Mouse (Mus musculus) lung, postnatal 0 days (tissue): Measurements from ENCODE around the gene Intu. TPM values are rescaled to one million over a fixed set of nuclear protein-coding genes. Genes with fewer than 3 reads are reported as not detected.

Source experiments
- ATAC-seq: fragments of 200-750 bp; cut with Nextera tagmentation; 2 replicates; pipeline ENCODE4 v1.8.0; 2017; ENCODE audit warnings: moderate library complexity
- DNase-seq: peaks from one replicate; pipeline ENCODE4 v3.0.0-alpha.2; 2016; ENCODE audit warnings: low spot score
- H3K27ac ChIP-seq: fragments of 300-500 bp; sonication (generic); 2 replicates; pipeline ENCODE4 v1.5.1; 2014; ENCODE audit warnings: antibody characterized with exemption, mild to moderate bottlenecking, low read length, mixed read lengths
- H3K27me3 ChIP-seq: fragments of 300-500 bp; sonication (generic); replicated peaks from 2 replicates; pipeline ENCODE4 v1.6.1; 2014; ENCODE audit warnings: low read length, mixed read lengths; ENCODE audit not compliant: insufficient read depth
- H3K36me3 ChIP-seq: fragments of 300-500 bp; sonication (generic); 2 replicates; pipeline ENCODE4 v1.6.1; 2014; ENCODE audit warnings: low read length, mixed read lengths; ENCODE audit not compliant: insufficient read depth
- H3K4me1 ChIP-seq: fragments of 300-500 bp; sonication (generic); 2 replicates; pipeline ENCODE4 v1.6.1; 2014; ENCODE audit warnings: antibody characterized with exemption, low read depth, low read length, mixed read lengths; ENCODE audit not compliant: insufficient read depth
- H3K4me2 ChIP-seq: fragments of 300-500 bp; sonication (generic); replicated peaks from 2 replicates; pipeline ENCODE4 v1.6.1; 2014; ENCODE audit warnings: low read depth, mild to moderate bottlenecking, low read length, moderate library complexity, mixed read lengths
- H3K4me3 ChIP-seq: fragments of 300-500 bp; sonication (generic); 2 replicates; pipeline ENCODE4 v1.5.1; 2014; ENCODE audit warnings: low read depth, low read length
- H3K9ac ChIP-seq: fragments of 300-500 bp; sonication (generic); replicated peaks from 2 replicates; pipeline ENCODE4 v1.6.1; 2014; ENCODE audit warnings: low read depth, mild to moderate bottlenecking
- H3K9me3 ChIP-seq: fragments of 300-500 bp; sonication (generic); 2 replicates; pipeline ENCODE4 v1.6.1; 2016; ENCODE audit warnings: low read length, mixed read lengths
- CTCF ChIP-seq: IDR thresholded peaks from 2 replicates; pipeline ENCODE4 v1.5.1; 2016; ENCODE audit warnings: antibody characterized with exemption, mild to moderate bottlenecking
- EP300 ChIP-seq: IDR thresholded peaks from 2 replicates; pipeline ENCODE4 v1.6.1; 2016; ENCODE audit warnings: antibody characterized with exemption, mild to moderate bottlenecking, control low read depth
- WGBS: fragments of 180-500 bp; shearing (Covaris S2); extraction: QIAGEN DNeasy Blood & Tissue Kit; methylation state at CpG from one replicate; pipeline ENCODE4 v1.1.7; 2014; 5-methylcytosine and 5-hydroxymethylcytosine counted together
- polyA plus RNA-seq: library from polyadenylated mRNA; unstranded; fragments of >200 nt; fragmentation: Nextera tagmentation; extraction: Ambion mirVana; gene quantifications from 2 replicates; pipeline ENCODE4 v1.2.1, GENCODE M21; 2015

Intu gene
- polyA plus RNA-seq, 1 experiment from 2014 or later = 1.1 TPM

- H3K36me3 ChIP-seq = no peaks in the 10 kb centered on the region
- H3K9me3 ChIP-seq = no peaks in the 10 kb centered on the region
- ATAC-seq (no peak), DNase-seq (no peak)
- H3K9ac ChIP-seq = no peak overlapping the region
- H3K4me3 ChIP-seq = no peak overlapping the region
- no peaks in the 10 kb centered on the region for H3K27me3 ChIP-seq
- no peak overlapping the region for H3K4me2 ChIP-seq
- H3K27ac ChIP-seq = no peak overlapping the region
- 88% methylated on average over 3 of the region's 3 CpGs for WGBS
- H3K4me1 ChIP-seq = peaks cover 5% of the 10 kb centered on the region; the same call in 1 of the 2 replicates
- TF ChIP-seq EP300 (no peak), CTCF (no peak)
Observed at GRCm38 (mm10) chr3:40526095-40526494, 5.0 kb upstream of the Intu start.

GRCm38 (mm10) chr3:40527218-40527617 lies 3.9 kb upstream of the Intu start:
- 36% methylated on average over 10 of the region's 10 CpGs for WGBS
- no peak overlapping the region for H3K27ac ChIP-seq
- no peak overlapping the region for H3K9ac ChIP-seq
- ATAC-seq (peak; percentile 51), DNase-seq (peak; percentile 72)
- no peak for TF ChIP-seq CTCF
- no peak for TF ChIP-seq EP300
- H3K27me3 ChIP-seq = 0 out of 2 replicates have a peak, but pooled peaks cover 3% of the 10 kb centered on the region
- no peak overlapping the region for H3K4me3 ChIP-seq
- no peak overlapping the region for H3K4me2 ChIP-seq
- H3K9me3 ChIP-seq = no peaks in the 10 kb centered on the region
- no peaks in the 10 kb centered on the region for H3K36me3 ChIP-seq
- peaks cover 7% of the 10 kb centered on the region; the same call in 1 of the 2 replicates for H3K4me1 ChIP-seq

- H3K4me2 ChIP-seq = no peak overlapping the region
Observed at GRCm38 (mm10) chr3:40527976-40528950, 2.8 kb upstream of the Intu start.

GRCm38 (mm10) chr3:40528958-40529357 lies 2.1 kb upstream of the Intu start:
- no peak overlapping the region for H3K9ac ChIP-seq
- no peak overlapping the region for H3K27ac ChIP-seq
- ATAC-seq (no peak), DNase-seq (no peak)
- H3K4me2 ChIP-seq = no peak overlapping the region
- H3K36me3 ChIP-seq = no peaks in the 10 kb centered on the region
- H3K27me3 ChIP-seq = 0 out of 2 replicates have a peak, but pooled peaks cover 3% of the 10 kb centered on the region
- TF ChIP-seq EP300 (no peak), CTCF (no peak)
- no peak overlapping the region for H3K4me3 ChIP-seq
- H3K4me1 ChIP-seq = peaks cover 7% of the 10 kb centered on the region; the same call in 1 of the 2 replicates
- no peaks in the 10 kb centered on the region for H3K9me3 ChIP-seq
- WGBS = 59% methylated on average over 6 of the region's 6 CpGs

More at GRCm38 (mm10) chr3:40527976-40528950, 2.8 kb upstream of the Intu start:
- DNase-seq = peak; percentile 78
- Histone ChIP-seq H3K36me3 (no peaks in the 10 kb centered on the region), H3K27ac (no peak overlapping the region), H3K4me1 (peaks cover 7% of the 10 kb centered on the region; the same call in 1 of the 2 replicates), H3K9ac (no peak overlapping the region), H3K27me3 (0 out of 2 replicates have a peak, but pooled peaks cover 3% of the 10 kb centered on the region), H3K9me3 (no peaks in the 10 kb centered on the region), H3K4me3 (no peak overlapping the region)
- 20% methylated on average over 9 of the region's 9 CpGs for WGBS
- peak; percentile 30 for ATAC-seq
- TF ChIP-seq CTCF = no peak
- 0 out of 2 replicates have a peak, but pooled peaks have one; percentile 18 for TF ChIP-seq EP300

DNA sequence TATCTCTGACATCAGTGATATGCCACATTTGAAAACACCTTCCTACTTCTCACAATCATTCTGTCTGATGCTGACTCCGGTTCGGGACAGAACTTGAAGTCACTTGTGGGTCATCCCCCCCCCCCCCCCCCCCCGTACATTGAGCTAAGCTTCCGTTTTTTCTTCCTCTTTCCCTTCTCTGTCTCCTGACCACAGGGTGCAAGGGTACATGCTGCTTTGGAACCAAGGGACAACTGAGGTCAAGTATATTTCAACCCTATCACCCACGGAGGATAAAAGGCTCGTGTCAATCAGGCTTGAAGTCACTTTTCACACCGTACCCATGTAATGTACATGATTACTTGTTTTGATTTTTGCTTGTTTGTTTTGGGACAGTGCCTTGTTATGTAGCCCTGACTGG lies 241 bp upstream of the Intu start:
- H3K4me1 ChIP-seq = peaks cover 7% of the 10 kb centered on the region; the same call in 1 of the 2 replicates
- H3K9me3 ChIP-seq = no peaks in the 10 kb centered on the region
- peak overlapping the region; percentile 45; the same call in 1 of the 2 replicates for H3K4me3 ChIP-seq
- H3K36me3 ChIP-seq = no peaks in the 10 kb centered on the region
- peak overlapping the region; percentile 94 for H3K4me2 ChIP-seq
- 0 out of 2 replicates have a peak, but pooled peaks cover 3% of the 10 kb centered on the region for H3K27me3 ChIP-seq
- H3K27ac ChIP-seq = no peak overlapping the region
- H3K9ac ChIP-seq = no peak overlapping the region
- ATAC-seq = no peak
- 12% methylated on average over 6 of the region's 7 CpGs for WGBS
- DNase-seq = peak; percentile 14
- TF ChIP-seq EP300 = no peak
- no peak for TF ChIP-seq CTCF

GRCm38 (mm10) chr3:40532256-40532655 lies 1.2 kb downstream of the Intu start:
- DNase-seq (no peak), ATAC-seq (no peak)
- TF ChIP-seq CTCF (no peak), EP300 (no peak)
- no peak overlapping the region for H3K9ac ChIP-seq
- H3K4me2 ChIP-seq = peak overlapping the region; percentile 94; the same call in 1 of the 2 replicates
- H3K27ac ChIP-seq = no peak overlapping the region
- H3K4me3 ChIP-seq = peak overlapping the region; percentile 45; the same call in 1 of the 2 replicates
- peaks cover 7% of the 10 kb centered on the region; the same call in 1 of the 2 replicates for H3K4me1 ChIP-seq
- H3K9me3 ChIP-seq = no peaks in the 10 kb centered on the region
- WGBS = 20% methylated on average over 11 of the region's 11 CpGs
- no peaks in the 10 kb centered on the region for H3K36me3 ChIP-seq
- H3K27me3 ChIP-seq = 0 out of 2 replicates have a peak, but pooled peaks cover 3% of the 10 kb centered on the region
